Mouse (Mus musculus) forelimb bud, embryonic 11.5 days (tissue): Measurements from ENCODE around the gene Slc35e3.

Experiments
- DNase-seq: peaks from one replicate; pipeline ENCODE4 v3.0.0-alpha.2; 2012; ENCODE audit warnings: low read depth, low spot score

The Slc35e3 gene

DNA sequence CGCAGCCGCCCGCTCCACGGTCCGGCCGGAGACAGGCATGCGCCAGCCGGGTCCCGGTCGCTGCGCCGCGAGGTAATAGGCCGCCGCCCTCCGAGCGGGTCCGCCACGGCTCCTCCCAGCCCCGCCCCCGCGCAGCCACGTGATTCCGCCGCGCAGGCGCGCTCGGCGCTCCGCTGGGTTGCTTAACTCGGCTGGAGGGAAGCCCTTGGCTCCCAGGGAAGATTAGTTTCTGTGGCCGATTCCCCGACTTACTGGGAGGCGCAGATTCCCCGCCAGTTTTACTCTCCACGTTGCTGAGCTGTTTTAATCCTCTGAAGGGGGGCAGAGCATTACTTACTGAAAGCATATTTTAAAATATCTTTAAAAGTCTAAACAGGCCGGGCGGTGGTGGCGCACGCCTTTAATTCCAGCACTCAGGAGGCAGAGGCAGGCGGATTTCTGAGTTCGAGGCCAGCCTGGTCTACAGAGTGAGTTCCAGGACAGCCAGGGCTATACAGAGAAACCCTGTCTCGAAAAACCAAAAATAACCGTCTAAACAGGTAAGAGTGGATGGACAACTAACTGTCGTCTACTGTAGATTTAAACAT is at the start of gene Slc35e3:
Gene Slc35e3, minus strand, starts transcription at position 69 of the 587 bp plus-strand sequence.
- peak; percentile 92 for DNase-seq

- no peak for DNase-seq
Measured at GRCm38 (mm10) chr10:117795206-117795605, 49.0 kb upstream of the Slc35e3 start.

DNA sequence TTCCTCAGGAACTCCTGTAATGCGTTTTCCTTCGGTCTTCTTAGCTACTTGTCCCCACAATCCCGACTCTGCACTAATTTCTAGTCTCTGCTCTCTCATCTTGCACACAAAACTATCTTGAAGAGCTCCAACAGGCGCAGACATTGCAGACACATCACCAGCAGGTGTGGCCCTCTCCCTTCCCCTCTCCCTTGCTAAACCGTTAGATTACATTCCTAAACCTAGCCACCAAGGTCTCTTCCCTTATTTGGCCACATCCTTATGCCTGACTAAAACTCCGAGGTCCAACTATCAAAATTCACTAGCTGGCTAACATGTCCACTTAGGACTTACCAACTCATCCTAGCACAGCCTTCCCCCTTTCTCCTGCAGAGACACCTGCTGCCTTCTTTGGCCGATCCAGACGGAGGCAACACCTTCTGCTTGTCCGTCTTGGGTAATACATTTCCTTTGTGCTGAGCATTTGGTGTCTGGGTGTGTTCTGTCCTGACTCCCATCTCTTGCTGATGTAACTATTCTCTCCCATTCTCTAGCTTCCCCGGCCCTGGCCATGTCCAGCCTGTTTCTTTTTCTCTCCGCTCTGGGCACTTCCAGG is 47.4 kb upstream of the Slc35e3 start:
- DNase-seq, result no peak

DNA sequence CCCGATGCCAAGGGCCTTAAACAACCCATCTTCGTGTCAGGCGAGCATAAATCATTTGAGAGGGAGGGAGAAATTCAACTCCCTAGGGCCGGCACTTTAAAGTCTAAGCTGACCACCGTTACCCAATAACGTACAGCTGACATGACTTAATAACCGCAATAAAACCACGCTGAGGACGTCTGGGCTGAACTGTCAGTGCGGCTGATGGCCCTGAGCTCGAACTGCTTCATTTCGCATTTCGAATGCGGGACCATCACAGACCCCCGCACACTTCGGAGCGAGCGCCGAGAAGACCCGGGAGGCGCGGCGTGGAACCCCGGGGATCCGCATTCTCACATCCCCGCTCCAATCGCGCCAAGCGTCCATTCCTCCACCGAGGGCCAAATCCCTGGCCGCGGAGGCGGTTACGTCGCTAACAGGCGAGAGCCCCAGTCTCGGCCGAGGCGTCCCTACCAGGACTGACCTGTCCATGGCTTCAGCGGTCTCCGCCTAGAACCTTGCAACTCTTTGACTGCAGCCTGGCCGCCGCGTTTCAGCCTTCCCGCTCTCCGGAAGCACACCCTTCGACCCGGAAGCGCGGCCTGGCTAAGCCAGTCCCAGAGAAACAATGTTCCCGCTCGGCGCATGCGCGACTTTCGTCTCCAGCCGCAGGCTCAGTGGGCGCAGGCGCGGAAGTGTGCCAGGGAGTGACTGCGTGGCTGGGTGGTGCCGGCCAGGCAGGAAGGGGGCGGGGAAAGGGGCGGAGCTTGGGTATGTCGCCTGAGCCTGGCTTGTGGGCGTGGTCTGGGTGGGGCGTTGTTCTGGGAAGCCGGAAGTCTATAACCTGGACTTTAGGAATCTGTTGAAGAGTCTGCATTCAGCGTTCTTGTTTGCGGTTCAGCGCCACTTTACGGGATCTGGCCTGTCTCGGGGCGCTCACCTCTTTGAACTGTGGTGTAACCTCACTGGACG is 46.3 kb upstream of the Slc35e3 start, which contains the start of gene Nup107:
Gene Nup107, minus strand, starts transcription at position 565 of the 951 bp plus-strand sequence.
- peak; percentile 100 for DNase-seq

GRCm38 (mm10) chr10:117791171-117791470 is 45.0 kb upstream of the Slc35e3 start:
- no peak for DNase-seq

DNA sequence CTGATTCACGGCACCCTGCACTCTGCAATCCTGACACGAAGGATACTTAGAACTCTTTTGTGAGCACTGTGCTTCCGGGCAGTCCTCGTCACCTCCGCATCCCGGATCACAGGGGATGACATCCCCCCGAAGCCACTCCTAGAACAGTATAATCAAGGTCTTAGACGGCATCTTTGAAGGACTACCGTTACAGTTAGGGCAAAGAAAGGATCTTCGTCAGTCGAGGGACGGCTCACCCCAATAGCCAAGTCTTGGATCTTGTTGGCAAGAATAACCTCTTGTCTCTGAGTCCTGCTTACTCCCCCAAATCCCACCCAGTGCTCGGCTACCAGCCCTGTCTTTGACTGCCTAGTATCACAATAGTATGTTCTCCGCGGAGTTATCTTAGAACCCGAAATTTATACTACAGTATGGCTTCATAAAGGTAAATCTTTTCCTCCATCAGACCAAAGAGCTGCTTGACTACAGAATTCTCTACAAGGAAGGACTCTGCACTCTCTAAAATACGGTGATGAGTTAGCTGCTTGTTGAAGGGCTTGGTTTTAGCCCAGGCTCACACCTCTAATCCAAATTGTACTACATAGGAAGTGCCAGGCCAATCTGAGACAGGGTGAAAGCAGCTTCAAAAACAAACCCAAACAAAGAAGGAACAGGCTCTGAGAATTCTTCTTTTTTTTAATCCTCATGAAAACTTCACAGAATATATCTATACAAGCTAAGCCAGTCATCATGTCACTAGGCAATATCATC is 44.4 kb upstream of the Slc35e3 start:
- no peak for DNase-seq

- no peak for DNase-seq
Measured at GRCm38 (mm10) chr10:117790011-117790410, 43.8 kb upstream of the Slc35e3 start.

- DNase-seq, result no peak
Measured at GRCm38 (mm10) chr10:117784646-117785045, 38.5 kb upstream of the Slc35e3 start.

GRCm38 (mm10) chr10:117783786-117784420 is 37.7 kb upstream of the Slc35e3 start:
- no peak for DNase-seq

DNA sequence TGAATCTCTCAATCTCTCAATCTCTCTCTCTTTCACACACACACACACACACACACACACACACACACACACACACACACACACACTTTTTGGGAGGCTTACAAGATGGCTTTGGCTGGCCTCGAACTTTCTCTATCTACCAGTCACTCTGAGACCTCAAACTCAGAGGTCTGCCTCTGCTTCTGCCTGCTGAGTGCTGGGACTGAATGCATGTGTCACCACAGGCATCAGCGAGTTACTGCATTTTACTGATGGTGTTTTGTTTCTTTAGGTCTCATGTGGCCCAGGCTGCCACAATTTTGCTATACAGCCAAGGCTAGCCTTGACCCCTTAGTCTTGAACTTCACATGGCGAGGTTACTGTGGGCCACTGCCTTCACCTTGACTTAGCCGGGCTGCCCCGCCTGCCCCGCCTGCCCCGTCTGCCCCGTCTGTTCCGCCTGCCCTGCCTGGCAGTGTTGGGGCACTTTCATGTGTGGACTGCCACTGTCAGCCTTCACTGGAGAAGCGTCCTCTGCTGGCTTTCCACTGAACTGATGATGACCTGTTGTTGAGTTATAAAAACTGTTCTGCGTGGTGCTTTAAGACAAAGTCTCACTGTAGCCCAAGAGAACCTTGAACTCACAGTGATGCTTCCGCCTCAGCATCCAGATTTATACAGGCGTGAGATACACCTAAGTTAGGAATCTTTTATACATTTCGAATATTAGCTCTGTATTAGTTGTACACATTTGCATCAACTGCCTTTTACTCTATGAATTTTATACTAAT is 36.5 kb upstream of the Slc35e3 start:
- no peak for DNase-seq

DNA sequence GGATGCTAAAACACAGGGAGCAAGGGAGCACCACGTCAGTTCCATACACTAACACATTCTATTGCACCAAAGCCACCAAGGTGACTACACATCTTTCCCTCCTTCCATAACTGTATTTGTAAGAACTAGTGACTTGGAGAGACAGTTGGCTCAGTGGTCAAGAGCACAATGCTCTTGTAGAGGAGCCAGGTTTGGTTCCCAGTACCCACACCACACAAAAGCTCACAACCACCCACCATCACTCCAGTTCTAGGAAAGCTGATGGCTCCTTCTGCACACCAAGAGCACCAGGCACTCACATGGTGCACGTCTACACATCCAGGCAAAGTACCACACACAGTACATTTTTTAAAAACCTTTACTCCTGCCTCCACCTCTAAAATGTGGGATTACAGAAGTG is 35.9 kb upstream of the Slc35e3 start:
- no peak for DNase-seq

DNA sequence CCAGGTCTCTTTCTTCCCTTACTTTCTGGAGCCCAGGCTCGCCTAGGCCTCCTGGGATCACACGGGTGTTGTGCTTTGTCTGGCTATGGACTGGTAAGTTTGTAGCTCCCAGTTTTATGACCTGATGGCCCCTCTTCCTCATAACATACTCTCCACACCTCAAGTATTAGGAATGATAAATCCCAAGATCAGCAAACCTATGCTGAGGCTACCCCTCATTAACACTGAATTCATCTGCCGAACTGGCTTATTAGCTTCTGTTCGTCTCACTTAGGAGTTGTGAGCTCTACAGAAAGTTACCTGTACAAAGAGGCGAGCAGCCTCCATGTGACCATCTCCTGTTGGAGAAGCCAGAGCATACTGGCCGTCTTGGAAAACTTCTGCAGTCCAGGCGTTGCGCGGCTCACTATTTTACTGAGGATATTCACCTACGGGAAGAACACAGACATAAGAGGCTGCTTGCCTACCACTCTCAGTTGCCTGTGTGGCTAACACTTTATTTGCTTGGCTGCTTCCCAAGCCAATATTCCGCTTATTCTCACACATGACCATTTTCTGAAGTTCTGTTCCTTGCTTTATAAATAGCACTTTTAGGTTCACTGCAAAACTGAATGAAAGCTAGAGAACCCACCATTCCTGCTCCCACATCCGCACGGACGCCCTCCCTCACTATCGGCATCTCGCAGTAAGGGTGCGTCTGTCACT is 35.0 kb upstream of the Slc35e3 start:
- DNase-seq, result no peak

DNA sequence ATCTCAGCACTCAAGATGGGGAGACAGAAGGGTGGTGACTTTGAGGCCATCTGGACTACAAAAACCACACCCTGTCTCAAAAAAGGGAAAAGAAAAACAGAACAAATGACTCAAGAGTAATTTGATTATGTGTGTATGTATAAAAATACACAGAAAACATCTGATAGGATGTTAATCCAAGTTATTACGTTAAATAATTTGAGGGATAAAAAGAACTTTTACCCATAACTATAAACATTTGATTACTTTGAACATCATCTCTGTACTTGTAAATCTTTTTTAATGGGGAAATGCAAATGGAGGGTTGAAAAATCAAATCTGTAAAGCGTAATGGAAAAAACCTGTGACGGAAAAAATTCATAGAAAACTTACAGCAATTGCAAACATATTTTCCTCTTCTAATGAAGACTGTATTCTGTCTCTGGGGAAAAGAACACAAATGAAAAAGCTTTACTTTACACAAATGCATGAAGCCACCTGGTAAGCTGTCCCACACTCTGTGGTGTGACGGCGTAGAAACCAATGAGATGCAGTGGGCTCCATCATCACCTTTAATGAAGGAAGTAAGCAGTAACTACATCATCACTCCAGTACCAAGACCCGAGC is 34.2 kb upstream of the Slc35e3 start:
- DNase-seq, result no peak

DNA sequence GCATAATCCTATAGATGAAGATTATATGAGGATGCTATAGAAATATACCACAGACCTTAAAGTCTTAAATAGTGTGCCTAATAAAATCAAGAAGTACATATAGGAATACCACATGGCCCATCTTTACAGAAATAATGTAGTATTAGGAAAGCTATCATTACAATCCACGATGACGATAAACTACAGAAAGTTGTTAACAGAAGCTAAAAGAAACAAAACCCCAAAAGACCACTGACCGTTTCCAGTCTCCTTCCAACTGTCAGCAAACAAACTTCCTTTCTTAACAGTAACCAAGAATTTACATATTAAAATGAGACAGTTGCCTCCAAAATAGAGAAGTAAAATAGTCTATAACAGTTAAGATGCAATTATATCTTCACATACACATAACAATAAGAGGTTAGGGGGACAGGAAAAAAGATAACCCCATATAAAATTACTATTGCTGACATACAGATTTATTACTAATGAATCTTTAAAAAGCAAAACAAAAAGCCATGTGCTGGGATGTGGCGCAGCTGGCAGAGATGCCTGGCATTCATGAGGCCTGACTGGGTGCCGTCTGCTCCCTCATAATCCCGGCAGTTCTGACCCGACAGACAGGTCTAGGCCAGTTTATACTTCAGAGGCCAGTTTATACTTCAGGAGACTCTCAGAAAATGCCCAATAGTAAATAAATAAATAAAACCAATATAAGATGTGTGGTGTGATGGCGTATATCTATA is 33.6 kb upstream of the Slc35e3 start:
- no peak for DNase-seq

DNA sequence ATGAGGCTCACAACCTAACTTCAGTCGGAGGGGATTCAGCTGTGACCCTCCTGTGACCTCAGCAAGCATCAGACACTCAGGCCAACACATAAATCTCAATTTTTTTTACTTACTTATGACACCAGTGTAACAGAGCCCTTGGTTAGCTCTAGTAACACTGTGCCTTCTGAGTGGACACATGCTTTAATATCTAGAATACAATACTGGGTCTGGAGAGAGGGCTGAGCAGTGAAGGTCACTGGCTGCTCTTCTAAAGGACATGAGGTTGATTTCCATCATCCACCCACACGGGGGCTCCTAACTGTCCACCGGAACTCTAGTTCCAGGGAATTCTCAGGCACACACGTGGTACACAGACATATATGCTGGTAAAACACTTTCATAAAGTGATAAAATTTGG is 32.8 kb upstream of the Slc35e3 start:
- DNase-seq, result no peak

- DNase-seq, result no peak
Measured at GRCm38 (mm10) chr10:117778328-117778910, 32.3 kb upstream of the Slc35e3 start.

DNA sequence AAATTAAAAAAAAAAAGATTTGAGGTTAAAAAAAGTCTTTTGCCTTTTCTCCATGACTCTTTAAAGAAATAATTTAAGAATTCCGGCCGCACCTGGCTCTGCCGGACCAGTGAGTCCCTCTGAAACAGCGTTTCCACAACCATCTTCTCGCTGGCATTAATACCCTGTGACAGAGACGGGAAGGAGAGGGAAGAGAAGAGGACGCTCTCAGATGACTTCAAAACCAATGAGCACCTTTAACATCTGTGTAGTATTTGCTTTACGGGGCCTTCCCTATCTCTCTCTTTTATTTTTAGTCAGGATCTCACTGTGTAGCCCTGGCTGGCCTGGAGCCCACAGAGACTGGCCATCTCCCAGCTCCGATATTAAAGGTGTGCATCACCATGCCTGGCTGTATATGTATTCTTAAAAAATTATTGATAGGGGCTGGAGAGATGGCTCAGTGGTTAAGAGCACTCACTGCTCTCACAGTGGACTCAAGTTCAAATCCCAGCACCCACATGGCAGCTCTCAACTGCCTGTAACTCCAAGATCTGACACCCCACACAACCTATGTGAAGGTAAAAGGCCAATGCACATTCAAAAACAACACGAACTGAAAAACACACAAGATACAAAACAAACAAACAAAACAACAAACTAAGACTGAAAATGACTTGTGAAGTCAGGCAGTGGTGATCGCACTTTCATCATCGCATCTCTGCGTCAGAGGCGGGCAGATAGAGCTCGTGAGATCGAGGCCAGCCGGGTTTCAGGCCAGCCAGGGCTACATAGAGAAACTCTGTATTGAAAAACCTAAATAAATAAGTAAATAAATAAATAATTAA is 31.5 kb upstream of the Slc35e3 start:
- DNase-seq, result no peak

- no peak for DNase-seq
Measured at GRCm38 (mm10) chr10:117777103-117777470, 30.9 kb upstream of the Slc35e3 start.
